Mouse (Mus musculus): ENCODE data around the gene Inha.

The Inha gene

DNA sequence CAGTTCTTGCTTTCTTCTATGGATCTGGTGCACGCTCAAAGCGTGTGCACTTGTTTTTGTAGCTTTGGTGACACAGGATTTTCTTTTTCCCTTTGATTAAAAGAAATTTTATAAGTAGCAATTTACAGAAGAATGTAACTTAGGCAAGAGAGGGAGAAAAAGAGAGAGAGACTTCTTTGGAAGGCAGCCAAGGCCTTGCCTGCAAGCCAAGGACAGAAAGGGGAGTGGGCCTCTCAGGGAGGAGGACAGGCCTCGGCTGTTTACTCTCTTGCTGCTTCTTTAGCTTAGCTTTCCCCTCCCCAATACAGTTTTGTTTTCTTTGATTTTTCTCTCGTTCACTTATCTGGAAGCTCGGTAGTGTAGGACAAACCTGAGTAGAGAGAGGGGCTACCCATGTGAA, 12.7 kb downstream of the Inha start:
- no peak for DNase-seq (ENCODE audit: low spot score in 2 of 2)

- DNase-seq (ENCODE audit: low spot score in 2 of 2): peak; percentile 79 to 88
Observed at GRCm38 (mm10) chr1:75521321-75522031, 14.6 kb downstream of the Inha start, which contains the start of gene Stk11ip. Gene Stk11ip, plus strand, starts transcription at chr1:75521529.

- DNase-seq (ENCODE audit: low spot score in 2 of 2): no peak
Observed at GRCm38 (mm10) chr1:75524679-75525078, 17.8 kb downstream of the Inha start.

DNA sequence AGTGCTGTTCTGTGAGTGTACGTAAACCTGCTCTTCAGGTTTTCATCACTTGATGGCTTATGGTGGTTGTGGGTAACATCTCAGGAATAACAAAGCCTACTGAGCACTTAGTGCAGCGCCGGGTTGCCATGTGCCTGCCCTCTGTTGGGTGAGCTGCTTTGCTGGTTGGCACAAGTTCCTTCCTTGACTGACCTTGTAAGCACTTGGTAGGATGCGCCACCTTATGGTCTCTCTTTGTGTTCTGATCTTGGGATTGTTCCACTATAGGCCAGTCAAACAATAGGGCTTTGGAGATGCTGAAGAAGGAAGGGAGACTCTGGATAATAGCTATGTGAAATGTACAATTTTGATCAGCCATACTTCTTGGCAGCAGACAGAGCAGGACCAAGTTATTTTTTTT, 23.7 kb downstream of the Inha start:
- no peak for DNase-seq (ENCODE audit: low spot score in 2 of 2)

DNA sequence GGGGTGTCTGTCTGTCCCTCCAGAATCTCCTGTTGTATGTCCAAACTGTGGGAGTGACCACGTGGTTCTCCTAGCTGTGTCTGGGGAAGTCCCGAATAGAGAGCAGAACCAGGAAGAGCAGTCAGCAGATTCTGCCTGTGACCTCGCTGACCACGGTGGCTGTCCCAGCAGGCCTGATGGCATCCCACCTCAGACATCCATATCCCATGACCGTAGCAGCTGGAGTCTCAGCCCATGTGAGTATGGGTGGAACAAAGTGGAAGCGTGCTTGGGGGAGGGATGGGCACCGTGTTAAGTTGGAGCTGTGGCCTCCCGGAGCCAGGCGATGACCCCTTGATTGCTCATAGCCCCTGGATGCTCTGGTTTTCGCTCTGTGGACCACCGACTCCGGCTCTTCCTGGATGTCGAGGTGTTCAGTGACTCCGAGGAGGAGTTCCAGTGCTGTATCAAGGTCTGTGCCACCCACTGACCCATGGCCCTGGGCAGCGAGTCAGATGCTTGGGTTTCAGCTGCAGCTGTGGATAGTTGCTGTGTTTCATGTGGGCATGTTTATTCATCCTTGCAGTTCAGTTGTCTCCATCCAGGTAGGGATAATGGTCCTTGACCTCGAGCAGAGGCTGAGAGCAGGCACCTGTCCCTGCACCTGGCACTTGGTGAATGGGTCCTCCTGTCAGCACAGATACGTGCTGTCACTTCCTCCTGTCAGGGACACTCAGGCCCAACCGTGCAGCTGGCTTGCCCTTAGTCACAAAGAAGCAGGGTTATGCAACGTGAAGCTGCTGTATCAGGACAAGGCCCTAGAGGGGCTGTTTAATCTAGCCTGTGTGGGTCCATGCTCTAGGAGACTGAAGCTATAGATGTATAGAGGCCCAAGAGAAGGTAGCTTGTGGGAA, 25.6 kb downstream of the Inha start:
- no peak for DNase-seq (ENCODE audit: low spot score in 2 of 2)

GRCm38 (mm10) chr1:75533325-75534252, 26.7 kb downstream of the Inha start:
- DNase-seq (ENCODE audit: low spot score in 2 of 2): no peak

- no peak for DNase-seq (ENCODE audit: low spot score in 2 of 2)
Observed at GRCm38 (mm10) chr1:75537587-75537986, 30.7 kb downstream of the Inha start.

- DNase-seq (ENCODE audit: low spot score in 2 of 2): no peak
Observed at GRCm38 (mm10) chr1:75538597-75539190, 31.8 kb downstream of the Inha start.

GRCm38 (mm10) chr1:75541496-75541895, 34.6 kb downstream of the Inha start:
- DNase-seq (ENCODE audit: low spot score in 2 of 2): no peak

DNA sequence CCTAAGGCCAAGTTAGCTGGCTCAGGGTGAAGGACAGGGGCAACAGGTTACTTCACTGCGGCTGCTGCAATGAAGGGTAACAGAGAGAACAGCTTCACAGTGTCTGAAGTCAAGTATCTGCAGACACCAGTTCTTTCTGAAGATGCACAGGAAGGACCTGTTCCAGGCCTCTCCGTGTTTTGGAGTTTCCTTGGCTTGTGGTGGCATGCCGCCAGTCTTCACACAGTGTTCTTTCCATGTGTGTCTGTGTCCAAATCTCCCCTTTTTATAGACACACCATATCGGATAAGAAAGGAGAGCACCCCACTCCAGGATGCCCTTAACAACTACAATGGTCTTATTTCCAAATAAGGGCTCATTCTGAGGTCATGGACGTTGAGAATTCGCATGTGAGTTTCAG, 37.5 kb downstream of the Inha start:
- no peak for DNase-seq (ENCODE audit: low spot score in 2 of 2)

DNA sequence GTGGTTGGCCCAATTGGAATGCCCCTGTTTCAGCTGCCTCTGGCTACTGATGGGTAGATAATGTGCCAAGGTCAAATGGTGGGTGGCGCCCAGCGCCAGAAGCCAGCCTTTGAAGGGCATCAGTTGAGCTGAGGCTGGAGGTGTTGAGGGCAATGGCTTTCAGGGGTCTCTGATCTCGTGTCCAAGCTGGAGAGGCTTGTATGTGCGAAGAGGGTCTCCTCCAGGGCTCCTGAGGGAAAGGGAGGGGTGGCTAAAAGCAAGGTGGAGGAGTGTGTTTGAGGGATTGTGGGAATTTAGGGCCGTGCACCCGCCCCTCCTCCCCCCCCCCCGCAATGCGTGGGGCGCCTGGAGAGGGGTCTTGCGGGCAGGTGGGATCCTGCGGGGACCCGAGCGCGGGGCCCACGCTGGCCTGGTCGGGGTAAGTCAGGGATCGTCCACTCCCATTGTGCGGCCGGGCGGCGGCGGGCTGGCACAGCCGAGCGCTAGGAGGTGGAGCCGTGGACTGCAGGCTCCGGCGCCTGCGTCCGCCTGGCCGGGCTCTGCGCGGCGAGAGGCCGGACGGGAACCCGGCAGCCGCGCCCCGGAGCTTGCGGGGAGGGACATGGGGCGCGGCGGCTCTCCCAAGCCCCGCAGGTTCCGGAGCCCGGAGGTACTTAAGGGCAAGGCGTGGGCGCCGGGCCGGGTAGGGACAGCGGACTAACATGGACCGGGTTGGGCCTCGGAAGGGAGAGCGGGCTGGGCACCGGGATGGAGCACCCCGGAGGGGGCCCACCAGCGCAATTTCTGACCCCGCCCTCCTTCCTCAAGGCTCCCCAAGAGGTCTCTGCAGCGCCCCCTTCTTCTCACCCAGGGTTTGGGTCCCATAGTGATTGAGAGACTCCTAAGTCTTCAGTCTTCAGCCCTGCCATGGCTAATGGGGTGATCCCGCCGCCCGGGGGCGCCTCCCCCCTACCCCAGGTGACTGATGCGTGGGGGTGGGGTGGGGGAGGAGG, 39.4 kb downstream of the Inha start, which contains the start of gene Slc4a3:
Gene Slc4a3, plus strand, starts transcription at position 302 of the 992 bp plus-strand sequence.
- DNase-seq (ENCODE audit: low spot score in 2 of 2): peak in 1 of 2 experiments; percentile 66

GRCm38 (mm10) chr1:75547351-75547750, 40.5 kb downstream of the Inha start:
- DNase-seq (ENCODE audit: low spot score in 2 of 2): no peak

DNA sequence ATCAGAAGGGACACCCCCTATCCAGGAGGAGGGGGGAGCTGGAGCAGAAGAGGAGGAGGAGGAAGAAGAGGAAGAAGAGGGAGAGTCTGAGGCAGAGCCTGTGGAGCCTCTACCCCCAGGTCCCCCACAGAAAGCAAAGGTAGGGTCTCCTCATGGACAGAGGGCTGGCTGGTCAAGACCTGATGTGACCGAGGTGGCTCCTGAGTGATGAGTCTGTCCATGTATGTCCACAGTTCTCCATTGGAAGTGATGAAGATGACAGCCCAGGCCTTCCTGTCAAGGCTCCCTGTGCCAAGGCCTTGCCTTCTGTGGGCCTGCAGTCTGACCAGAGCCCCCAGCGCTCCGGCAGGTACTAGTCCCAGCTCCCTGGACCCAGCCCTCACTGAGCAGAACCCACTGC, 41.2 kb downstream of the Inha start:
- DNase-seq (ENCODE audit: low spot score in 2 of 2): no peak

GRCm38 (mm10) chr1:75548871-75549270, 42.0 kb downstream of the Inha start:
- DNase-seq (ENCODE audit: low spot score in 2 of 2): no peak

GRCm38 (mm10) chr1:75549289-75550279, 42.7 kb downstream of the Inha start:
- no peak for DNase-seq (ENCODE audit: low spot score in 2 of 2)

GRCm38 (mm10) chr1:75550586-75550985, 43.7 kb downstream of the Inha start:
- DNase-seq (ENCODE audit: low spot score in 2 of 2): no peak

DNA sequence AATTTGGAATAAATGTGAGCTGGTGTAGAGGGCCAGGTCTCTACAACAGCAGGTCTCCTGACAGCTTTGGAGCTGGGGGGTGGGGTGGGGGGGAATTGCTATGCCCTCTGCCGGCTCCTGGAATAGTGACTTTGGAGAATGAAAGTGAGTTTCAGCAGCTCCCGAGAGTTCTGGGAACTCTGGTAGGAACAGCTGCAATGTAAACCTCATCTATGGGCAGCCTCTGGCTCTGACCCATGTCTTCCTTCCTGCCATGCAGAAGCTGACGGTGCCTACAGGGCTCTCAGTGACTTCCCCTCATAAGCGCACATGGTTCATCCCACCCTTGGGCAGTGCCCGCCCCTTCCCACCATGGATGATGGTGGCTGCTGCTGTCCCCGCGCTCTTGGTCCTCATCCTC, 48.8 kb downstream of the Inha start:
- DNase-seq (ENCODE audit: low spot score in 2 of 2): no peak

GRCm38 (mm10) chr1:75556143-75556781, 49.4 kb downstream of the Inha start:
- no peak for DNase-seq (ENCODE audit: low spot score in 2 of 2)

Data from frontal cortex, postnatal 14 days (tissue).